Mouse (Mus musculus) CH12.LX (cell line): Measurements from ENCODE around the gene Zfyve21.

ENCODE experiments used
- CTCF ChIP-seq, 2 experiments: IDR thresholded peaks in 1 of 2; conservative IDR thresholded peaks in 1 of 2; 2 replicates each; pipeline ENCODE4 v1.5.1; 2011 to 2012; ENCODE audit warnings: low read depth in 2 of 2, low read length in 2 of 2, improper control_type of control experiment in 1 of 2, inconsistent platforms in 1 of 2, mild to moderate bottlenecking in 1 of 2, moderate library complexity in 1 of 2
- EP300 ChIP-seq: IDR thresholded peaks from 2 replicates; pipeline ENCODE4 v1.6.1; 2011; ENCODE audit warnings: low read length, improper control_type of control experiment
- ETS1 ChIP-seq: conservative IDR thresholded peaks from 2 replicates; pipeline ENCODE4 v1.6.1; 2012; ENCODE audit warnings: low read depth, mild to moderate bottlenecking, inconsistent platforms, low read length, improper control_type of control experiment, moderate library complexity
- HCFC1 ChIP-seq: IDR thresholded peaks from 2 replicates; pipeline ENCODE4 v1.6.1; 2012; ENCODE audit warnings: low read depth, mild to moderate bottlenecking, inconsistent platforms, low read length, improper control_type of control experiment
- MAFK ChIP-seq: IDR thresholded peaks from 2 replicates; pipeline ENCODE4 v1.6.1; 2011; ENCODE audit warnings: low read length, improper control_type of control experiment; ENCODE audit not compliant: insufficient replicate concordance
- MEF2A ChIP-seq: IDR thresholded peaks from 2 replicates; pipeline ENCODE4 v1.6.1; 2014; ENCODE audit warnings: low read depth, mild to moderate bottlenecking, inconsistent platforms, low read length, improper control_type of control experiment, borderline replicate concordance
- POLR2A ChIP-seq: IDR thresholded peaks from 2 replicates; pipeline ENCODE4 v1.6.1; 2011; ENCODE audit warnings: low read depth, mild to moderate bottlenecking, improper control_type of control experiment, low read length
- RAD21 ChIP-seq: IDR thresholded peaks from 2 replicates; pipeline ENCODE4 v1.6.1; 2011; ENCODE audit warnings: low read depth, mild to moderate bottlenecking, low read length, improper control_type of control experiment, moderate library complexity
- TCF12 ChIP-seq: IDR thresholded peaks from 2 replicates; pipeline ENCODE4 v1.6.1; 2014; ENCODE audit warnings: low read depth, mild to moderate bottlenecking, inconsistent platforms, low read length, improper control_type of control experiment
- USF2 ChIP-seq: conservative IDR thresholded peaks from 2 replicates; pipeline ENCODE4 v1.6.1; 2011; ENCODE audit warnings: low read depth, low read length, improper control_type of control experiment

GRCm38 (mm10) chr12:111827556-111827955 is 13.6 kb downstream of the Zfyve21 start:
- no peak for TF ChIP-seq POLR2A
- TF ChIP-seq MAFK = no peak
- TF ChIP-seq MEF2A = no peak
- no peak for TF ChIP-seq EP300
- TF ChIP-seq TCF12 = no peak
- TF ChIP-seq USF2 = no peak
- TF ChIP-seq RAD21 = no peak
- no peak for TF ChIP-seq HCFC1
- TF ChIP-seq CTCF (conservative IDR thresholded peaks at IDR 0.05 in 1 of 2, IDR thresholded peaks at IDR 0.05 in 1 of 2; ENCODE audit: low read depth in 2 of 2, low read length in 2 of 2) = no peak
- no peak for TF ChIP-seq ETS1
